Mouse (Mus musculus): Measurements from ENCODE around the gene Tsga10ip. TPM values are rescaled to one million over a fixed set of nuclear protein-coding genes. Genes with fewer than 3 reads are reported as not detected.

The Tsga10ip gene
- 1 to 10 TPM in 3 of 4 experiments, under 1 TPM in 1; 0.96 to 2.4 (median 2.0) TPM for total RNA-seq (2022)

DNA sequence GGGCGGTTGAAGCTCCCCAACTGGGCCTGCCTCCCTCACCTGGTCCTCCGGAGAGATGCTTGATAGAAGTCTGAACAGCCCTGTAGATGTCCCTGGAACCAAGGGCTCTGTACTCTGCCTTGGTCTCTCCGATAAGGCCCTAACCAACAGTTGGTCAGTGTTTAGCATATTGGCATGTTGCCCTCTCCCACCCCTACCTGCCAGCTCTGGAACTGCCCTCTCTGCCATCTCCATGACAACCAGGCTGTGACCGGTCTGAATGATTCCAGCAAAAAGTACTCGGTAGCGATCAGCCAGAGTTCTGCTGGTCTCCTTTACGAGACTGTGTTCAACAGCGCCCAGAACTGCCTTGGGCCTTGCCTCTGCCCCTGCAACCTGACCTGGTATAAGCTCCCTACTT, at the start of gene Tsga10ip:
Gene Tsga10ip, minus strand, starts transcription at position 234 of the 400 bp plus-strand sequence.
- DNase-seq (ENCODE audit: low spot score in 2 of 2) = no peak

DNA sequence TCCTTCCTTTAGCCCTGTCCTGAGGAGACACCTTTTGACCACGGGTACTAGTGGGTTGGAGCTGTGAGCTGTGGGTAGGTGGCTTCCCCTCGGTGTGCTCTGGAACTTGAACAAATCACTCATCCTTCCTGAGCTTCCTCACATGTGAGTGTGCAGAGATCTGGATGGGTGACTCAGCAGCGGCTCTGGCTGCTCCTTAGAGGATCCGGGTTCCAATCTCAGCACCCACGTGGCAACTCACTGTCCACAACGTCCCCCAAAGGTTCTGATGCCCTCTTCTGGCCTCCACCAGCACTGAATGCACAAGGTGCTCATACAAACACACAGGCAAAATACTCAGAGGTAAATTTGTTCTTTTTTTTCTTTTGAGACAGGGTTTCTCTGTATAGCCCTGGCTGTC, 49.4 kb upstream of the Tsga10ip start:
- no peak for DNase-seq (ENCODE audit: low spot score in 2 of 2)

DNA sequence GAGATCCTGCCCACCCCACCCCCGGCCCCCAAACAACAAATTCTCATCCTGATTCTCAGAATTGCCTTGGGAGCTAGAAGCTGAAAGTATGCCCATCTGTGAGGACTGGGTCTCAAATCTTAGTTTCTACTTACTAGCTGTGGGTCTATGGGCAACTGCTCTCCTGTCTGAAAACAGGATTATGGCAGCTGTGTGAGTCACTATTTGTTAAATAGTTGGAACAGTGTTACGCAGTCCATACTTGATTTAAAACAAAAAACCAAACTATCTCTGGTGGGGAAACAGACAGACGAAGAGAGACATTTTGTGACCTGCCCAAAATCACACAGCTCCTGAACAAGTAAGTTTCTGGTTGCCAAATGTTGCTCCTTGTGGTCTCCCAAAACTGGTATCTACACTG, 47.3 kb upstream of the Tsga10ip start:
- DNase-seq (ENCODE audit: low spot score in 2 of 2) = no peak

DNA sequence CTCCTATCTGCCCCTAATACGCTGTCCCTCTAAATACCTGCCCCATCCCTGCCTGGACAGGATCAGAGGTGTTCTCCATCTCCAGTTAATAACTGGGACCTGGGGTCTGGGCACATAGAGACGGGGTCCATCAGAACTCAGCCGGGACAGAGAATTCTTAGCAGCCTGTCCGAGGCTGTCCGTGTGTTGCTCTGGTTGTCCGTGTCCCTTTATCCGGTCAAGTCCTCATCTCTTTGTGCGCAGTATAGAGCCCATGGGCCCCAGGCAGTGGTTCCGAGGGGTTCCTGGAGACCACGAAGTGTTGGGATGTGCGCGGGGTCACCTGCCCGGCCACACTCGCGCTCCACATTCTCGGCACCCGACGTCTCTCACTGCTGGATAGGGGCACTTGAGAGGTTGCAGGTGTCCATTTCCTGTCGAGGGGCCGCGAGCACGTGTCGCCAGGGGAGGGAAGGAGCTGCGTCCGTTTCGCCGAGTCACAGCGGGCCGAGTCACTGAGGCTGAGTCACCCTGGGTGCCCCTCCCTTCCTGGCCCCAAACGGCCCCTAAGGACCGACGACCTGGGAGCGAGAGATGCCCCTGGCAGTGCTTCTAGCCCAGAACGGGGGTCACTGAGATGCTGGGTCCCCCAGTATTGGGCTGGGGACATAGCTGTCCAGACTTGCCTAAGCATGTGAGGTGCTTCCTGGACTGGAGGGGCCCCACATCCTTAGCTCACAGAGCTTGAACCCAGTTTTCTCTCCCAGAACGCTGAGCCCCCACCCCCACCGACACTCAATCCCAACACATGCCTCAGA, 46.2 kb upstream of the Tsga10ip start:
- DNase-seq (ENCODE audit: low spot score in 2 of 2) = no peak

DNA sequence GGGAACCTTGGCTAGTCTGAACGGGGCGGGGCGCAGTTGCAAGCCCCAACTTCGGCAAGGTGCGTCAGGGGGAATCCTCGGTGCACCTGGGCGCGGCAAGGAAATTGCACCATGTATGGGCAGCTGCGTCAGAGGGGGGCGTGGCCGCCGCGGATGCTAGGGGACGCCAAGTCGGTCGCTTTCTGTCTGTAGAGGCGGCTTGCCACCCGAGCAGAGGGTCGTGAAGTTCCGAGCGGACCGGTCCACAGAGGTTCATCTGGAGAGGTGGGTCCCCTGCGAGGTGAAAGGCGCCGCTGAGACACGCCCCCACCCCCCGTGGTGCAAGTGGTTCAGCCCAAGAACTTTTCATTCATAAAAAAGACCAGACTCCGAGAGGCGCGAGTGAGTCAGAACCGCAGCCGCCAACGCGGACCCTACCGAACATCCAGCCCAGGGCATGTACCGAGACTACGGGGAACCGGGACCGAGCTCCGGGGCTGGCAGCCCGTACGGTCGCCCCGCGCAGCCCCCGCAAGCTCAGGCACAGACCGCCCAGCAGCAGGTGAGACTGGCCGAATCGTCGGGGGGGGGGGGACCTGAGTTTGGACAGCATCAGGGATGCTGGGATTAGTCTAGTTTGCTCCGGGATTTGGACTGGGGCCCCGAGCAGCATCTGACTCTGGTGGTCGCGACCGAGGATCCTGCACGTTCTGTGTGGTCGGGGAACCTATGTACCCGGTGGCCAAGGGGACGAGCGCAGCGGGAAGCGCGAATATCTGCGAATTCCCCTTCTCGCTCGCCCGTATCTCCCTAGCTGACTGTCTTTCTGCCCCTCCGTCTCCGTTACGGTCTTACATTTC, 45.4 kb upstream of the Tsga10ip start, which contains the start of gene Fosl1:
Gene Fosl1, plus strand, starts transcription at position 33 of the 839 bp plus-strand sequence.
- DNase-seq (ENCODE audit: low spot score in 2 of 2) = peak in 1 of 2 experiments; percentile 46

DNA sequence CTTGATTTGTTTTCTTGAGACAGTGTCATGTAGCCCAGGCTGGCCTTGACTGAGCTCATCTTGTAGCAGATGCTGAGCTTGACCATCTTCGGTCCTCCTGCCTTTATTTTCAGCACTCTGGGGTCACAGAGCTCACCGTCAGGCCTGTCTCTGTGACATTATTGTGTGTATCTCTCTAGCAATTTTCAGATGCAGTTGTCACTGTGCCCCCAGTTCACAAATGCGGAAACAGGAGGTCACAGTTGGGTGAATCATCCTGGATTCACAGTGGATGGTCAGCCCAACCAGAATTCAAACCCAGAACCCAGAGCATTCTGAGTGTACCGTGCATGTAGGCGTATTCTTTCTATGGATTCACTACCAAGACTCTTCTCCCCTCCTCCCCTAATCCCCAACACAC, 43.4 kb upstream of the Tsga10ip start:
- DNase-seq (ENCODE audit: low spot score in 2 of 2) = no peak

DNA sequence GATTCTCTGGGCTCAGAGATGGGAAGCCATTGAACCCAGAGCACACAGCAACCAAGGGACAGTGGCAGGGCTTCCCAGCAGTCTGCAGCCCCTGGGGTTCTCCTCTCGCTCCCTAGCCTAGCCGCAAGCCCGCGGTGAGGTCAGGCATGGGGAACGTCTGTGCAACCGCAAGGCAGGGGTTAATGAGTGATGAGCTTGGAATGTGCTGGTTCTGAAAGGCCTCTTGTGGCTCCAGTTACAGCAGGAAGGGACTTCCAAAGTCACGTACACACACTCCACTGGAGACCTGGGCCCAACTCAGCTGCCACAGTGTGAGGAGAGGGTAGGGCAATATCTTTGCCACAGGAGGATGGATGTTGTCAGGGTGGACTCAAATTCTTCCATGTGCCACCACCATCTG, 42.6 kb upstream of the Tsga10ip start:
- no peak for DNase-seq (ENCODE audit: low spot score in 2 of 2)

DNA sequence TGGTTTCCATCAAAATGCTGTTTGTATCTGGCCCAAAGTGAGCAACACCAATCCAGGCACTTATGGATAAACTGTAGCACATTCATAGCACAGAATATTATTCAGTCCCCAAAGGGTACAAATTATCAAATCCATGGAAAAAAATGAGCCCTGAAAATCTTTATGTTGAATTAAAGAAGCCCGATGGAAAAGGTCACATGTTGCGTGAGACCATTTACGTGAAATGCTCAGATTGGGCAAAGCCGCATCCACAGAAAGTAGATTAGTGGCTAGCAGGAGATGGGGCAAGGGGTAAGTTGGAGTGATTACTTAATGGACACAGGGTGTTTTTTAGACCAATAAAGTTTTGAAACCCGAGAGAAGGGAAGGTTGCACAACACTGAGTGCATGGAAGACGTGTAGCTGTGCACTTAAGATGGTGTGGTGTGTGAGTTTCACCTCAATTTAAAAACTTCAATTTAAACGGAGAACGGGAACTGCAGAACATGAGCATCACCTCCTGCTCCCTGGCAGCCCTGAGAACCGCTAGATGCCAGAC, 42.1 kb upstream of the Tsga10ip start:
- no peak for DNase-seq (ENCODE audit: low spot score in 2 of 2)

DNA sequence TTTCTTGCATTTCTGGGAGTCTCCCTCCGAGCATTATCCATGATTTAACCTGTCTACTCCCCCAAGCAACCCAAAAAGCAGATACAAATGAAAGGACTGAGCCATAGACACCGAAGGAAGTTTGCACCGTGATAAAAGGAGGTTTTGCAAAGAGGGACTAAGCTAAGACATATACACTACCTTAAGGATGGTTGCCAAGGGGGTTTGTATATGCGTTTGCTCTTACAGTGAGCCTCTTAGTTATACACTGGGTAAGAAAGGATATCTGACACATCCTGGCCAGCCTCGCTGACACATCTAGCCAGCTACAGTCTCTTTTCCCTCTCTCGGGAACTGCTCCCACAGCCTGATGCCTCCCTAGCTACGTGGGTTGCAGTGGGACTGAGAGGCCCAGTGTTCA, 31.6 kb upstream of the Tsga10ip start:
- DNase-seq (ENCODE audit: low spot score in 2 of 2) = no peak

DNA sequence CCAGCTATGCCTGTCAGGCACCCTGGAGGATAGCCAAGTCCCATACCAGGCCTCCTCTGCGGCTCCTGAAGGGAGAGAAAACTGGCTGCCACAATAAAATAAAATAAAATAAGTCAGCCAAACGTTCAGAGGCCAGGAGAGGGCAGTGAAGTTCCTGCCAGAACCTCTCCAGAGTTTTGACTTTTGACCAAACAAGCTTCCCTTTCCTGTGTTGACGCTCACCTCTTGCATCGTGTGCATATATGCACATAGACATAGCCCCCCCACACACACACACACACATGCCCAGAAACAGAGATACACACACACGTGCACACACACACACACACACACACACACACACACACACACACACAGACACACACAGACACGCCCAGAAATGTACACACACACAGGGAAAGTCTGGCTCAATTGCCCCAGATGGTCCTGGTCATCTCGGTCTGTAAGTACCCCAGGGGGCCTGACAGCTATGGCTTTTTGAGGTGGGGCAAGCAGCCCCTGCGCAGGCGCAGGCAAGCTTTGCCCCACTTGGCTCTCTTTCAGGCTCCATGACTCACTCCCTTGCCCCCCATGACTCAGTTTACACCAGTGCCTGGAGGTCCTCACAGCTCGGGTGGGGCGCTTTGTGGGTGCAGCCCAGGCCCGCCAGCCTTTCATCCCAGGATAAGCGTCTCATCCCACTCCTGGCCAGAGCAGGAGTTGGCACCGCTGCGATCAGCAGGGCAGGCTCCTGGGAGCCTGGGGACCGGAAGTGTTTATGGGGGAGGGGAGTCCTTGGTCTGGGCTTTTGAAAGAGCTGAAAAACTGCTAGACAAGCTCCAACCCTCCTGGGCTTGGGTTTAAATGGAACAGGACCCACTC, 30.9 kb upstream of the Tsga10ip start:
- DNase-seq (ENCODE audit: low spot score in 2 of 2) = no peak

DNA sequence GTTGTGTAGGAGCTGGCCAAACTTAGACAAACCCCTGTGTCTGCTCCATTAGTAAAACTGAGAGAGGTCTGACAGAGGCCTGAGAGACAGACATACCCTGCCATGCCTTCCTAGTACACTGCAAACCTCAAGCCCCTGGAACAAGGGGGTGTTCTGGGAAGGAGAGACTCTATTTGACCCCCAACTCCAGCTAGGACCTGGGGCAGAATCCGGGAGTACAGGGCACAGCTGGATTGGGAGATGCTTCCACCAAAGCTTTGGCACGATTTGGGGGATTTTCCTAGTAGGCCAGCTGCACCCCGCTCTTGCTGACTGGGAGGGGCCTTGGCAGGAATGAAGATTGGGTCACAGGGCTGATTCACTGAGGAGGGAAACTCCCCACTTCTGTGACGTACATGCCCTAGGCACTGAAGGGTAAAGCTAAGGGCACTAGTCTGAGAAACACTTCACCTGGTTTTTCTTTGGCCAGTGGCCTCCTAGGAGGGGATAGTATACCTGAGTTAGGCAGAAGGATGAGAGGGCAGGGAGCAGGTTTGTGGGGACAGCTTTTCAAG, 29.7 kb upstream of the Tsga10ip start:
- DNase-seq (ENCODE audit: low spot score in 2 of 2) = no peak

DNA sequence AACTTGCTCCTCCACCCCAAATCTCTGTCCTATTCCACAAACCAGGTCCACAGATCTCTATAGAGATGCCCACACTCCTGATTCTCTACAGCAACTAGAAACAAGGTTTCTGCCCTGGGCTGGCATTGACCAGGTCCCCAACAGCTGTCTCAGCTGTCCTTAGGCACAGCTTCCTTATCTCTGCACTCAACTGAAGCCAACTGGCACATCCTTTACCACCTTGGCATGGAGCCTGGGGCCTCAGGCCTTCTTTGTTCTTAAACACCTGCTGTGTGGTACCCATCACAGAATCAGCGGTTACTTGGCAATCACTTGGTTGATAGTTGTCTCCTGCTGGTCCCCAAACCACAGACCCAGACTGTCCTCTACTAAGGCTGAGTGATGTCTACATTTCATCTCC, 28.1 kb upstream of the Tsga10ip start:
- no peak for DNase-seq (ENCODE audit: low spot score in 2 of 2)

DNA sequence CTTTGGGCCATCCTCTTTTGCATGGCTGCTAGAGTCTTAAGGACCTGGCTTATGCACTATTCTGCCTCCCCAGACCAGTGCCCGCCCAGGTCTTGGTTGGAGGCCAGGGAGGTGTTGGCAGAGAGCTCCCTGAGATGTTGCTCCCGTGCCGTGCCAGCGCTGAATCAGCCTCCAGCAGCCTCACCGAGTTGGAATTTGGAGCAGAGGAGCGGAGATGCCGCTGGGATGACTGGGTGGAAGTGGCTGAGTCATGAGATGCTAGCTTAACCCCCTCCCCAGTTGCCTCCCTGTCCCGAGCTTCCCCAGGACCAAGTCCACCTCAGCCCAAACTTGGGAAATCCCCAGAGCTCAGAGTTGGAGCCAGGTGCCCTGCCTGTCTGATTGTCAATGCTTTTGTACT, 27.5 kb upstream of the Tsga10ip start:
- peak; percentile 57 to 76 for DNase-seq (ENCODE audit: low spot score in 2 of 2)

DNA sequence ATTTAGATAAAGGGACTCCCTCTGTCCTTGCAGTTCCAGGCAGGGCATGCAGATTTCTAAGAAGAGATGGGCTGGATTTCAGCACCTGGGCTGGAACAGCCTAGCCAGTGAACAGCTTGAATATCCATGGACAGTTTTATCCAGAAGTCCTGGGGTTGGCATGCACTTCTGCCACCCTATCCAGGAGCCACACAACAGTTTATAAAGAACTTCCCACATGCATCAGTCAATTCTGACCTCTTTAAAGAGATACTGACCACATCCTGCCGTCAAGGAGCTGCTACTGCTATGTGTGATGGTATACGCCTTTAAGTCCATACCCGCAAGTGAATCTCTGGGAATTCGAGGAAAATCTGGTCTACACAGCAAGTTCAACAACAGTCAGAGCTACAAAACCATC, 26.9 kb upstream of the Tsga10ip start:
- DNase-seq (ENCODE audit: low spot score in 2 of 2) = no peak

DNA sequence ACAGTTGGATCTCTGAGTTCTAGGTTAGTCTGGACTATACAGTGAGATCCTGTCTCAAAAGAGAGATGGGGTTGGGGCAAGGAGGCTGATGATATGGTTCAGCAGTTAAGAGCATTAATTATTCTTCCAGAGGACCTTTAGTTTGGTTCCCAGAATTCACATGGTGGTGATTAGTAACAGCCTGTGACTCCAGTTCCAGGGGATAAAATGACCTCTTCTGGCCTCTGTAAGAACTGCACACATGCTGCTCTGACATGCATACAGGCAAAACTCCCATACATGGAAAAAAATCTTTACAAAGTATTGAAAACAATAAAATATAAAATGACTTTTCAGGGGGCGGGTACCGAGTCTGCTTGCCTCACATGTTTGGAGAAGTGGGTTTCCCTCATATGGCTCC, 25.8 kb upstream of the Tsga10ip start:
- DNase-seq (ENCODE audit: low spot score in 2 of 2) = no peak

DNA sequence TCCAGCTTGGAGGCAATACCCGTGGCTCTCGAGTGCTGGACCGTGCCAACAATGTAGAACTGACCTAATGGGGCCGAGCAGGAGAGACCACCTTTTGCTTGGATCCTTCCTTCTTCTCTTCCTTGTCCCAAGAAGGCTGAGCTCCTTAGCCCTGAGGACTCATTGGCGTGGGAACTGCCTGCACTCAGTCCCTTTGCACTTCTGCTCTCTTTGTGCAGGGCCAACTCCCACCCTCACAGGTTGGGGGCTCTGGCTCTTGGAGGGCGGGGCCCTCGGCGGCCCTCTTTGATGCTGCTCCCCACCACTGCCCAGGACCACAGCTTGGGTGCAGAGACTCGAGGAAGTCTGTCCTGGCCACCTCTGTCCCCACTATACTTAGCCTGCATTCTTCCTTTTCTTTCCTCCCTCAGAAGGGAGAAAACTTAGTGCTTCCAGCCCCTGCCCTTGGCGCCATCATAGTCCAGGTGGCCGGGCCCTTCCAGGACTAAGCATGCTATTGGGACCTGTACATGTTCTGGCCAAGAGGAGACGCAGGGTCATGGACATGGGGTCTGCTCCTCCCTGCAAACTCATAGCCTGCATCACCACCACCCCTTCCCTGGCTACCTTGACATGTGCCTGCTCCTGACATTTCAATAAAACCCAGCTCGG, 24.4 kb upstream of the Tsga10ip start:
- no peak for DNase-seq (ENCODE audit: low spot score in 2 of 2)

DNA sequence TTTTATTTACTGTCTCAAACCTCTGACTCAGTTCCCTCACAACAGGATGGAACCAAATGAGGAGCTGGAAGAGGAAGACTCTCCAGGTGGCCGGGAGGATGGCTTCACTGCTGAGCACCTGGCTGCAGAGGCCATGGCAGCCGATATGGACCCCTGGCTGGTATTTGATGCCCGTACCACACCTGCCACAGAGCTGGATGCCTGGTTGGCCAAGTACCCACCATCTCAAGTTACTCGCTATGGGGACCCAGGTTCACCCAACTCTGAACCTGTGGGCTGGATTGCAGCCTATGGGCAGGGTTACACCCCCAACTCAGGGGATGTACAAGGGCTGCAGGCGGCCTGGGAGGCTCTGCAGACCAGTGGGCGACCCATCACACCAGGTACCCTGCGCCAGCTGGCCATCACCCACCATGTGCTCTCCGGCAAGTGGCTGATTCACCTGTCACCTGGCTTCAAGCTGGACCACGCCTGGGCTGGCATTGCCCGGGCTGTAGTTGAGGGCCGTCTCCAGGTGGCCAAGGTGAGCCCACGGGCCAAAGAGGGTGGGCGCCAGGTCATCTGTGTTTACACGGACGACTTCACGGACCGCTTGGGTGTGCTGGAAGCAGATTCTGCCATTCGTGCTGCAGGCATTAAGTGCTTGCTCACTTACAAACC, 23.7 kb upstream of the Tsga10ip start:
- DNase-seq (ENCODE audit: low spot score in 2 of 2) = no peak

DNA sequence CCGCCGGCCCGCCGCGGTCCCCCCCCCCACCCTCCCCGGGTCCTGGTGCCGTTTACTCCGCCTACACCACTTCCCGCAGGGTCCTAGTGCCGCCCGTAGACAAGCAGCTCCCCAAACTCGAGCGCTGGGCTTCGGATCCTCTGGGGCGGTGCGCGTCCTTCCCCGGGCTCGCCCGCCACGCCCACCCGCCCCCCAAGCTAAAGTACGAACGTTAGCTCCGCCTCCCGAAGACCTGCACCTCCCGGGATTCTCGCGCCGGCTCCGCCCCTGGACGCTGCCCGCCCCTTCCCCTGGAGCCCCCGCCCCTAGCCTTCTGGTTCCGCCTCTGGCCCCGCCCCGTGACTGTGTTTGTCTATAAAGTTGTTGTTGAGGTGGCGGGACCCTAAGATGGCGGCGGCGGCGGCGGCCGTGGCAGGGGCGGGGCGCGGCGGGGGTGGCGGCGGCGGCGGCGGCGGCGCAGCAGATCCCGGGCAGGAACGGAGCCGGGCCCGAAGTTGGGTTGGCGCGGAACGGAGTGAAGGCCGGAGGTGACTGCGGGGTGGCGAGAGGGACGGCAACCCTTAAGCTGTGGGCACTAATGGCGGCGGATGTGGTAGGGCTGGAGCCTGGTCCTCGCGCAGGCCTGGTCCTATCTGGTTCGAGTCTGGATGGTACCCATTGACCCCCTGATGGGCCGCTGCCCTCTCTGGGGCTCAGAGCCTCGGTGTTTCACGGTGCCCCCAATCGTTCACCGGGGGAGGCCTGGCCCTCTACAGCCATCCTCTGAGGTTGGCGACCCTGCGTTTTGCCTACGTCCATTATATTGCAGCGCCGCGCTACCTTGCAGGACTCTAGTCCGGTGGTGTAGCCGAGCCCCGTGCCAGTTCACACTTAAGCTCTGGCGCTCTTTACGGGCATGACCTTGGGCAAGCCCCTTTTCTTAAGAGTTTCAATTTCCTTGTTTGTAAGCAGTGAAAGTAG, 22.7 kb upstream of the Tsga10ip start, which contains the start of the genes Drap1 and AI837181:
Gene Drap1, minus strand, starts transcription at position 198 of the 960 bp plus-strand sequence.
Gene AI837181, plus strand, starts transcription at position 363 of the 960 bp plus-strand sequence.
- DNase-seq (ENCODE audit: low spot score in 2 of 2) = peak; percentile 86 to 89
